Mouse (Mus musculus) cortical plate, adult 2 months (tissue): ENCODE data around the gene Ripor2.

Experiments used
- CTCF ChIP-seq: fragments of 200-500 bp; IDR thresholded peaks from 2 replicates; pipeline ENCODE4 v1.5.1; 2011; ENCODE audit warnings: mild to moderate bottlenecking, control low read depth, low read length; ENCODE audit not compliant: insufficient read depth; ENCODE audit errors: extremely low read depth
- POLR2A ChIP-seq: fragments of 200-500 bp; IDR thresholded peaks from 2 replicates; pipeline ENCODE4 v1.6.1; 2011; ENCODE audit warnings: mild to moderate bottlenecking, low read length, control low read depth; ENCODE audit not compliant: insufficient read depth; ENCODE audit errors: extremely low read depth

DNA sequence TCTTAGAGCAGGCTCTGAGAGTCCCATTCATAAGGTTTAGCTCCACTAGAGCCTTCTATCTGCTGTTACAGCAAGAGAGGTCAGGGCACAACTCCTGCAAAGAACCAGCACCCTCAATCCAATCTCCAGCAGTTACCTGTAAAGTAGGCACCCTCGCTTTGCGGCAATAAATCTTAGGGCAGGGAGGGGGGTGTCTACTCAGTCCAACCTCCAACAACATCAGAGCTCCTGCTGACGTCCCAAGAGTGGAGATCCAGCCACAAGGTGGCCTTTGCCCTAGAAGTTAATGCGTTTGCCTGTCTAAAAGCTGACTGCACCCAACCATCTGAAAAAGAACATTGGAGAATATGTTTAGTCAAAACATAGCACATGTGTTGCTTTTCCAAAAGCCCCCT is 58.2 kb downstream of the Ripor2 start:
- no peak for TF ChIP-seq POLR2A
- no peak for TF ChIP-seq CTCF
